Mouse (Mus musculus) cerebellum, adult 8-10 months (tissue): ENCODE measurements around the gene Dennd1c.
A peak's percentile ranks its signal among the peaks of the same experiment; 100 is the strongest.
"Not testable (repeated sequence)": the region's sequence is repeated elsewhere in the genome, so short reads cannot be mapped to it uniquely, and the experiment has no call there.

Experiments
- DNase-seq: peaks from one replicate; pipeline ENCODE4 v3.0.0; 2022

The Dennd1c gene

DNA sequence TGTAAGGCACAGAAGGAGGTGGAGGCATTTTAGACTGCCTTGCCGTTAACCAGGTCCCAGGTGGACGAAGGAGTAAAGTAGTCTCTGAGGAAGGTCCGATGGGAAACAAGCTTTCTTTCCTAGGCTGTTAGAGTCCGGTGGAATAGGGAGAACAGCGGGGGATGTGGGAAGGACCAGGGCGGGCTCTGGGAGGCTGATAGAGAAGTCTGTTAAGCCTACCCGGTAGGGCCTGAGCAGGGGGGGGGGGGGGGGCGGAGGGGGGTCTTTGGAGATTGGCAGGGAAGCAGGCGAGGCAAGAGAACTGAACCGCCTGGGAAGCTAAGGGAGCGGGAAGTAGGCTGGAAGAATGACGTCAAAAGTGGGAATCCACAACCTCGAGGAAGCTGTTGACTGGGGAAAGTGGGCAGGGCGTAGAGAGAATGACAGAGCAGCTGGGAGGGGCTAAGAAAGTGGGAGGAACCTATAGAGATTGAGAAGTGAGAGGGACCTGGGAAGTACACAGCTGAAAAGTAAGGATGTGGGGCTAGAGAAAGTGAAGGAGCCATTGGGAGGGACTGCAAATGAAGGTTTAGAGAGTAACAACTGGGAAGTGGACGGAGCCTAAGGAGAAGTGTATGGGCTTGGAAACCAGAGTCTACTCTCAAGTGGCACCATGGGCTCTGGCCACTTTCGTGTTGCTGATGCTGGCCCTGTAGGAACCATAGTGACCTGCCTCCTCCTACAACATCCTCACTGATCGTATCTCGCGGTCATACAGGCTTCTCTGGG, 17.7 kb upstream of the Dennd1c start:
- no peak for DNase-seq

DNA sequence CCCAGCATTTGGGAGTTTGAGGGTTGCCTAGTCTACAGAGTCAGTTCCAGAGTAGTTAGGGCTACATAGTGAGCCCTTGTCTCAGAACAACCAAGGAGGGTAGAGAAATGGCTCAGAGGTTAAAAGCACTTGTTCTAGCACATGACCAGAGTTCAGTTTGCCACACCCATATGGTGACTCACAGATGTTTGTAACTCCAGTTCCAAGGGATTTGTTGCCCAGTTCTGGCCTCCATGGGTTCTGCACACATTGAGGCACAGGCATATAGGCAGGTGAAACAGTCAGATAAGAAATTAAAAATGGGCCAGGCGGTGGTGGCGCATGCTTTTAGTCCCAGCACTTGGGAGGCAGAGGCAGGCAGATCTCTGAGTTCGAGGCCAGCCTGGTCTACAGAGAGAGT, 15.9 kb upstream of the Dennd1c start:
- no peak for DNase-seq

DNA sequence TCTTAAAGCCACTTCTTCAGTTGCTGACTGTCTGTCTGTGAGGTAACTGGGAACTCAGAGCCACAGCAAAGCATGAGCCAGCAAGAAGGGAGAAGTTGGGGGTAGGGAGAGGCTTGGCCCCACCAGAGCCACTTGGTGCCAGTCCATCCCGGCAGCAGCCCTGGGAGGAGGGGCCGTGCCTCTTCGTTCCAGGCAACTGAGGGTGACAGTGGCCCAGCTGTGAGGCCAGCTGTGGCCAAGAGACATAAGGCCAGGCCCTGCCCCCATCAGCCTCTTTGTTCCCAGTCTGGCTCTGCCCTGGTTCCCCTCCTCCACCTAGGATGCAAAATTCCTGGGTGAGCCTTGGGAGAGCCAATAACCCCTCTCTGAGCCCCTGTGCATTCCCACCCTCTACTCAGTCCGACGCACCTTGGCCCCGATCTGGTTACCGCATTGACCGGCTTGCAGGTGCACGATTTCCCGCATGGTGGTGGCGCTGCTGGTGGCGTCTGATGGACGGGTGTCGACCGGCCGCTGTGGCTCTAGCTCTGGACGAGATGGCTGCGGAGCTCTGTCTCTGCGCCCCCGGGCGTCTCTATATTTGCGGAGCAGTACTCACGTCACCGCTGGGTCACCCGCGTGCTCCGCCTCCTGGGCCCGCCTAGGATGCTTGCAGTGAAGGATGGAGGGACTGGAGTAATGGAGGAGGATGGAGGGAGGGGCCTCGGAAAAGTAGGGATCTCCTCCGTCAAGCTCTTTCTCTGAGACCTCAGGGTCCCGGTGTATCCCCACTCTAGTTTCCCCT, 8.9 kb upstream of the Dennd1c start, which contains the start of gene Tubb4a:
TSS of gene Tubb4a (minus strand) at position 734 of the 784 bp plus-strand sequence.
- peak; percentile 91 for DNase-seq

DNA sequence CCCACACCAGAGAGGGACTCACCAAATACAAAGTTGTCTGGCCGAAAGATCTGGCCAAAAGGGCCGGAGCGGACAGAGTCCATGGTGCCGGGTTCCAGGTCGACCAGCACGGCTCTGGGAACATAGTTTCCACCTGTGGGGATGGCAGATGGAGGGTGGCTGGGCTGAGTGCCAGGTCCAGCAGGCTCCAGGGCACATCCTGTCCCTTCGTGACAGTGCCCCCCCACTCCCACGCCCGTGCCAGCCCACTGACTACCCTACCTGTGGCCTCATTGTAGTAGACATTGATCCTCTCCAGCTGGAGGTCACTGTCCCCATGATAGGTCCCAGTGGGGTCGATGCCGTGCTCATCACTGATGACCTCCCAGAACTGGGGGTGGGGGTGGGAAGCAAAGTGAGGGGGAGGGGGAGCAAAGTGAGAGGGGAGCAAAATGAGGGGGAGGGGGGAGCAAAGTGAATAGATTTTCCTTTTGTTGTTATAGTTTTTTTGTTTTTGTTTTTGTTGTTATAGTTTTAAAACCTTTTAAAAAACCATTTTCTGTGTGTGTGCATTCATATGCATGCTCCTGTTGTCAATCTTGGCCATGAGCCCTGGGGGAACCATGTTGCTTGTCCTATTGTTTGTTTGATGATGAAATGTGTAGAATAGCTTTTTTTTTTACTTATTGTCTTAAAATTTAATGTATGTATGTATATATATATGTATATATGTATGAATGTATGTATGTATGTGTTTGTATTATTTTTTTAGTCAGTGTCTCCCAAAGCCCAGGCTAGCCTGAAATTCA, 7.8 kb upstream of the Dennd1c start:
- DNase-seq, result peak; percentile 97

GRCm38 (mm10) chr17:57082481-57082880, 4.2 kb upstream of the Dennd1c start:
- peak; percentile 66 for DNase-seq

GRCm38 (mm10) chr17:57081234-57081842, 3.0 kb upstream of the Dennd1c start:
- no peak for DNase-seq

DNA sequence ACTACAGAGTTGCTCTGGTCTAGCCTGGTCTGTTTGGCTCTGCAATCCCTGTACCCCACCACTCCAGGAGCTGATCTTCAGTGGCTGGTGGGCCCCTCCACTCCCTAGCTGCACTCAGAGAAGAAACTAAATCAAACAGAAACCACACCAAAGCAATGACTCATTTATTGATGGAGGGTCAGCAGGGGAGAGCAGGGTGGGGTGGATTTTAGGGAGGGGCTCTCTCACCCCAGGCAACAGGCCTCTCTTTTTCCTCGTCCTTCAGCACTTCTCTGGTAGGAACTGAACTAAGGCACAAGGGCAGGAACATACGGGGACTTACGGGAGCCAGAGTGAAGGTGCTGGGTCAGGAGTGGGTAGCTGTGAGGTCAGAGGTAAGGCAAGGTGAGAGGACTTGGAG, 1.6 kb upstream of the Dennd1c start:
- no peak for DNase-seq

GRCm38 (mm10) chr17:57076916-57077315, 1.4 kb downstream of the Dennd1c start:
- no peak for DNase-seq

- no peak for DNase-seq
Observed at GRCm38 (mm10) chr17:57070699-57071098, 7.6 kb downstream of the Dennd1c start.

DNA sequence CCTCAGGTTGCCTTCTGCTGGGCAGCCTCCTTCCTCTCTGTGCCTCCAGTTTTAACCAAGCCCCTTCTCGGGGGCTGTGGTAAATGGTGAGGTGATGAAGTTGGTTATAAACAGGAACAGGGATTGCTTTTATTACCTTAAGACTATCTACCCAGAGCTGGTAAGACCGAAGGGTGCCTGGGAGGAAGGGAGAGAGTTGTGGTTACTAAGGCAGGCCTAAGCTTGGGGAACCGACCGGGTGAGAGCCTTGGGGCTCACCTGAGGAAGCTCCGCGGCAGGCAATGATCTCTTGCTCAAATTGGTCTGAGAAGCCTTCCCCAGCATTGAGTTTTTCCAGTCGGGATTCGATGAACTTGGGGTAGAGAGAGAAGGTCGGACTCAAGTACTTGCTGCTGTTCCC, 8.0 kb downstream of the Dennd1c start:
- DNase-seq, result no peak

GRCm38 (mm10) chr17:57066908-57067307, 11.4 kb downstream of the Dennd1c start:
- DNase-seq, result no peak

DNA sequence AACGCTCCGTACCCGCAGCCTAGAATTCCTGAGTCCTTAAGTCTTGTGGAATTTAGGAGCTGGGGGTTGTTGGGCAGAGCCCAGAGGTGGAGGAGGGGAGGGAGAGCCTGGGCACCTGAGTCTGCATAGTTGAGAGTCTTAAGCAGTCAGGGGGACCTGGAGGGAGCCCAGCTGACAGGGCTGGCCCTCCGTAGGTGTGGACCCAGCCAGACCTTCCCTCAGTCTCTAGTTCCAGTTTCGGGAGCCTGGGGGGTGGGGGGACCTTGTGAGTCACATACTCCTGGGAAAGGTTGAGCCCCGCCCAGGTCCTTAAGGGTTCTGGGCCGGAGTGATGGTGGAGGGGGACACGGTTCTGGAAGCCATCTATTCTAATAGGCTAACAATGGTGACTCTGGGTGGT, 15.3 kb downstream of the Dennd1c start:
- DNase-seq, result no peak

- no peak for DNase-seq
Observed at GRCm38 (mm10) chr17:57062548-57062947, 15.8 kb downstream of the Dennd1c start.

DNA sequence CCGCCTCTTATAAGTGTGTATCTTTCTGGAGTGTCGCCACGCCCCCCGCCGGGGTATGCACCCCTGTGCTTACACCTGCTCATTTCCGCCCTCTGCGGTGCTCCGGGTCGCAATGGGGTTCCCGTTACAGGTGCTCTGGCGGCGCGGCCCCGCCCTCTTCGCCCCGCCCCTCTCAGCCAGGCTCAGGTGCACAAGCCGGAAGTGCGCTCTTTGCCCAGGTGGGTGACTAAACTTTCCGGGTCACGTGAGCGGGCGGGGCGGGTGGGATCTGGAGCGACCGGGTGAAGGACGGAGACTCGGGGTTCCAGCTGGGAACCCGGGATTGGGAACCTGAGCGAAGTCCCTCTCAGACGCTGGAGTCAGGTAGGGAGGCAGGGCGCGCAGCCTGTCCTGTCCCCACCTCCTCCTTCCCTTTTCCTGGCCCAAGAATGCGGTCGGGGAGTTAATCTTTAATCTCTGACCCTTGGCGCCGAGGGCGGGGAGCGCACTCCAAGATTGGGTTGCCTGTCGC, 16.2 kb downstream of the Dennd1c start:
- DNase-seq, result peak; percentile 71

GRCm38 (mm10) chr17:57061069-57061468, 17.2 kb downstream of the Dennd1c start:
- peak; percentile 47 for DNase-seq

GRCm38 (mm10) chr17:57060231-57060801, 18.0 kb downstream of the Dennd1c start:
- DNase-seq, result peak; percentile 99

DNA sequence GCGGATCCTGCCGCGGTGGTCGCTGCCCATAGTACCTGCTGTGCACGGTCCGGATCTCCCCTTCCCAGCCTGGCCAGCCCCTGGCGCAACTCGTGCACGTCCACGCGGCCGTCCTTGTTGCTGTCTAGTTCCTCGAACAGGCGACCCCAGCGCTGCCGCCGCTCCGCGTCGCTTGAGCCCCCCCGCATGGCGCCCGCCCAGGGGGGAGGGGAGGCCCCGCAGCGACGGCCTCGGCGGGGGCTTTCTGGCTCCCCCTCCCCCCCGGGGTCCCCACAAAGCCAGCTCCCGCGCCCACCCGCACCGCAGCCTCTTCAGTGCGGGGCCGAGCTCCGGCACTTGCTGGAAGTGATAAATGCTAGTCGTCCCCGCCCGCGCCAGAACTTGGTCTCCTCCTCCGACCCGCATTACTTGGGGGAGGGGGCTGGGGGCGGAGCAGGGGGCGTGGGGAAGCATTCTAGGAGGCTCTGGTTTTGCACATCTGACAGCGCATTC, 18.8 kb downstream of the Dennd1c start, which contains the start of gene Slc25a23:
TSS of gene Slc25a23 (minus strand) at position 378 of the 492 bp plus-strand sequence.
- DNase-seq, result peak; percentile 70

DNA sequence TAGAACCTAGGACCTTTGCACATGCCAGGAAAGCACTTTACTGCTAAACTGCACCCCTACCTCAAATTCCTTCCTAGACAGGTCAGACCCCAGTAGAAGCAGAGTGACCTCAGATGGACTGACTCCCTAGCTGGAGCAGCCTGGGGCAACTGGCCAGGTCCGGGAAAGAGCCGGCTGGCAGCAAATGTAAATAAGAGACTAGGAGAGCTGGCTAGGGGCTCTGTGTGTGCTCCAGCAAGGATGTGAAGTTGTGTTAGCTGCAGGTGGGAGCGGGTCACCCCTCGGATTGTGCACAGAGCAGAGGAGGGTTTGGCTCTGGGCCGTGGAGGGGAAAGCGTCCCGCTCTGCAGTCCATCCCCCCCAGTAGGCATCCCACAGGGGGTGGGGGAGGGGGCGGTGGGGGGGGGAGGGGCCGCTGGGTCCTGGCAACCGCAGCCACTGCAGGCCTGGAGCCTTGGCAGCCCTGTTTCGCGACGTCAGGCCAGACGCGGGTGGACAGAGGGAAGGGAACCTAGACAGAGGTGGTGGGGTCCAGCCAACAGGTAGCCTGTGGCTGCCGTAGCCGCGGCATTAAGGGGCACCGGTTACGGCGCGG, 19.3 kb downstream of the Dennd1c start, which contains the start of gene Crb3:
TSS of gene Crb3 (plus strand) at position 215 of the 595 bp plus-strand sequence.
- DNase-seq, result peak; percentile 60

- DNase-seq, result no peak
Observed at GRCm38 (mm10) chr17:57056246-57056645, 22.1 kb downstream of the Dennd1c start.

DNA sequence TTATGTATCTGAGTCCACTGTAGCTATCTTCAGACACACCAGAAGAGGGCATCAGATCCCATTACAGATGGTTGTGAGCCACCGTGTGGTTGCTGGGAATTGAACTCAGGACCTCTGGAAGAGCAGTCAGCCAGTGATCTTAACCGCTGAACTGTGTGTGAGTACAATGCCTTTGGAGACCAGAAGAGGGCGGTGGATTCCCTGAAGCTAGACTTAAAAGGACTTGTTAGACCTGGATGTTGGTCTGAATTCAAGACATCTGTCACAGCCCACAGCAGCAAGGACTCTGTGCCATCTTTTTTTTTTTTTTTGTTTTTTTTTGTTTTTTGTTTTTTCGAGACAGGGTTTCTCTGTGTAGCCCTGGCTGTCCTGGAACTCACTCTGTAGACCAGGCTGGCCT, 26.6 kb downstream of the Dennd1c start:
- DNase-seq, result not testable (repeated sequence)

- no peak for DNase-seq
Observed at GRCm38 (mm10) chr17:57048816-57049215, 29.5 kb downstream of the Dennd1c start.
